Mouse (Mus musculus) naive thymus-derived CD4-positive, alpha-beta T cell, adult 2 months (primary cell): ENCODE data around the gene Nfia.

Experiments
- DNase-seq: peaks from one replicate; pipeline ENCODE4 v3.0.0-alpha.2; 2011; ENCODE audit warnings: low read depth

Gene Nfia

DNA sequence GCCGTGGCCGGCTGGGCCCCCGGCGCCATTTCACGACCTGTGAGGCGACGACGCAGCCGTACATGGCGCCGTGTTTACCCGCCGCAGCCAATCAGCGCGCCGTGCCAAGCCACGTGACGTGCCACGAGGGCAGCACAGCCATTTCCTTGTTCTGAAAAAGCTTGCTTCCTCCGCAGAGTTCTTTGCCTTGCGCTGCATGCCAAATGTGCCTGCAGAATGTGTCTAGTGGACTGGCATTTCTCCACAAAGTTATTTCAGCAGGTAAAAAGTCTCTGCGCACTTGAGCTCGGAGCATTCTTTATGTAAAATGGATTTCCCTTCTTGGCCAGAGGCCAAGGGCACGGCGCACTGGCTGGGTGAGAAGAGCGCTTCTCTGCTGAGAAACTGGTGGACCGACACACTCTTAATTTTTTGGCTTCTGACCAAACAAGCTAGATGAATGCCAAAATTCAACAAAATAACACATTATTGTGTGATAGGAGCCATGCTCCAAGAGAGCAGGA, 96.5 kb downstream of the Nfia start:
- DNase-seq: no peak

GRCm38 (mm10) chr4:97869451-97869850, 96.9 kb downstream of the Nfia start:
- DNase-seq: no peak

DNA sequence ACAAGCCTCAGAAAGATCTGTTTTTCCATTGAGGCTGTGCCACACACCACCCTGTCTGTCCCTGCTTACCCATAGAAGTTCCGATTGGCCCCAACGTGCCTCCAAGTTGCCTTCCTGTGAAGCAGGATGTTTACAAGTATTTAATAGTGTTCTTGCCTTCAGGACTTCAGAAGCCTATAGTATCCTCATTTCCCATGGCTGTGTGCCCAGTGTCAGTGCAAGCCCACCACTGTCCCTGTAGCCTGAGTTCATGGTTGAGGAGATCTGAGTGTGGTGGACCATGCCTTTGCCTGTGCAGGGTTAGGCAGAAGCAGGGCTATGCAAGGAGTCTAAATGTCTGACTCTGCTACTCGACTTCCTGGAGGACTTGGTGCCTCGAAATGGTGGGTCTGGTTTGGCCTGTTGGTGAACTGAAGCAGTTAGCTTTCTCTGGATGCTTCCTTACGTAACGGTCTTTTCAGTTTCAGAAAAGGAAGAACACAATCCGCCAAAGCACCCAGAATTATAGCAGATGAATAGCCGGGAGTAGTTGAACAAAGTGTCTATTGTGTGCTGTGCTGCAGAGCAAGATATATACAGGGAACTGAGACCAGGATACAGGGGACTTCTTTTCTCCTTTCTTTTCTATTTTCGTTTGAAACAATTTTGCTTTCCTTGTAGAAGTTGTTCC, 99.4 kb downstream of the Nfia start:
- DNase-seq: no peak

GRCm38 (mm10) chr4:97874916-97875315, 102.4 kb downstream of the Nfia start:
- DNase-seq: no peak

- no peak for DNase-seq
These were observed 103.4 kb downstream of the Nfia start for GRCm38 (mm10) chr4:97875901-97876300.

- no peak for DNase-seq
These were observed 107.2 kb downstream of the Nfia start for GRCm38 (mm10) chr4:97879696-97880095.

- DNase-seq: no peak
These were observed 107.9 kb downstream of the Nfia start for GRCm38 (mm10) chr4:97880120-97881055.

DNA sequence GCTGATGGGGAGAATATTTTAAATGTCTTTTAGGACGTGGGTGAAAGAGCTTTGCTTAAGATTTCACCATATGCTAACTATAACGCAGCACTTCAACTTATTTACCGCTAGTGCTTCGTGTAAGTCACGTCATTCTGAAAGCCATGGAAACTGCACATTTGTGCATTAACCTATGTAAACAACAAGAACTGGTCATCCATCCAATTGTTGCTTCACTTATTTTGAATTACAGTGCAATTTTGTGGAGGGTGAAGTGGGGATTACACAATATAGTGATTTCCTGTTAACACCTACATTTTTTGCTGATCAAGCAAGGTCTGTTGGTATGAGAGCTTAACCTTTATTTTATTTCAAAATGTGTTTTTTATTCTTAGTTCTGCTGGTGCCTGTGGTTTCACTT, 113.0 kb downstream of the Nfia start:
- no peak for DNase-seq

DNA sequence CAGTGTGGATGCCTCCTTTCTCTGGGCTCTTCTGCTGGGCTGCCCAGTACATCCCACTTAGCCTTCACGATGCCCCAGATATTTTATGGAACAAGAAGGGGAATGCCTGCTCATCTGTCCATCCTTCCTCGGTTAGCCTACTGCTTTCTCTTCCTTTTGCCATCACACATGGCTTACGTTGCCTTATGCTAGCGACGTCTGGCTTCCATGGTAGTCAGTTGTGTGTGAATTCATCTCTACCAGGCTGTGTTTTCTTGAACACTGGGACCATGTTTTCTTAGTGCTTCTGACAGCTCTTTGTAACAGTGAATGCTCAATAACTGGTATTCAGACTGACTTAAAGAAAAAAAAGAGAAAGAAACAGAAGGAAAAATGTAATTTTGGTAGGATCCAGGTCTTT, 113.7 kb downstream of the Nfia start:
- DNase-seq: no peak

DNA sequence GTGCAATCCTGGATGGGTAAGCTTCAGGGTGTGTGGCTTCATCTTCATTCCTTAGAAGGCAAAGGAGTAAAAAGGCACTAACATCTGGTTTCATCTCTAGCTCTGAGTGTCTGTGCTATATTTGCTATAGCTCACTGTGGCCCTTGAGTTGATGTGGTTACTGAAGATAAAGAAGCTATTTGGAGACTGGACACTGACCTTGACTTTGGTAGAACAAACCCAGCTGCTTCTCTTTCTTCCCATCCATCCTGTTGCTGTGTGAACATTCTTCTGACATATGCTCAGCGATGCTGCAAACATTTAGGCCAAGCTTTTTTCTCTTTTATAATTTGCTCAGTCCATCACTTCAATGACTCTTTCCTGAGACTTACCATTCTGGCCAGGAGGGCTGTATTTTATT, 114.7 kb downstream of the Nfia start:
- DNase-seq: no peak

GRCm38 (mm10) chr4:97891063-97891462, 118.5 kb downstream of the Nfia start:
- no peak for DNase-seq

GRCm38 (mm10) chr4:97891611-97892010, 119.1 kb downstream of the Nfia start:
- DNase-seq: no peak

- no peak for DNase-seq
These were observed 121.7 kb downstream of the Nfia start for GRCm38 (mm10) chr4:97893915-97894884.

DNA sequence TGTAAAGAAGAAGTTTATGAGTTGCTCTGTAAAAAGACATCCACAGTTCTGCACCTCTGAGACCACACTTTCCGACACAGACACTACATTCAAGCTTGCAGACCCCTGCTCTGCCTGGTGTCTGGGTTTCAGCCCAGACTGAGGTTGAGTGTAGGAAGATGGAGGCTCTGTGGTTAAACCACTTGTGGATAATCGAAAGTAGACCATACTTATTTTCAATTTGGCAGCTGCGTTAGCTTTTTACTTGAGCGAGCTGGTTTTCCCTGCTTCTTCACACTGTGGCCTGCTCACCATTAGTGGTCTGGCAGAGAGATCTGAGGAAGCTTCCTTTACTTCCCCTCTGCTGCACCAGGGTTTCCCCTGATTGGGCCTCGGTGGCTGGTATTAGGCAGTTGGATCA, 123.4 kb downstream of the Nfia start:
- DNase-seq: no peak

GRCm38 (mm10) chr4:97900256-97900944, 127.9 kb downstream of the Nfia start:
- no peak for DNase-seq

- no peak for DNase-seq
These were observed 133.3 kb downstream of the Nfia start for GRCm38 (mm10) chr4:97905826-97906225.

- DNase-seq: no peak
These were observed 136.1 kb downstream of the Nfia start for GRCm38 (mm10) chr4:97908576-97909147.

DNA sequence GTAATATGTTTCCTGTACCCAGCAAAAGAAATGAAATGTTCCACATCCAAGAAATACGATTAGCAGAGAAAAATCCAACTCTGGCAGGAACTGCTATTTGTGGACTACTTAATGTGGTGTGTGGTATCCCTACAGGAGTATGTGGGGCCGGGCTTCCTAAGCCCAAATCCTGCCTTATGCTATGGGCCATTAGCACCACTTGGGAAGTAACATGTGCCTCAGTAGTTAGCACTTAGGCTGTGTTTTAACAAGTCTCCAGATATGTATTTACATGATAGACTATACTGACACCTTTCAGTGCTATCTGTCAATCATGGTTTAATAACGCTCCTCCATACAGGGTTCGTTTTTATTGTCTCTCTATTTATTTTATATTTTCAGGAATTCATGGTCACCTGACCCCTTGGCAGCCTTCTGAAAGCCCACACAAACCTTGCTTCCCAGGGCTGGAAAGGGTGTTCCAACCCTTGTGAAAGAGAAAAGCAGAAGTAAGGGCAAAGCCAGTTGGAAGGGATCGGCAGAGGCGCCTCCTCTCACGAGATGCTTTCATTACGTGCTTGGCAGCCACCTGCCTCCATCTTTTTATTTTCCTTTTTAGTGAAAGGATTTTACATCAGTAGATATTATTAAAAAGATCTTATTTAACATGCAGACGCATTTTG, 137.7 kb downstream of the Nfia start:
- no peak for DNase-seq

- DNase-seq: no peak
These were observed 138.4 kb downstream of the Nfia start for GRCm38 (mm10) chr4:97910777-97911580.

DNA sequence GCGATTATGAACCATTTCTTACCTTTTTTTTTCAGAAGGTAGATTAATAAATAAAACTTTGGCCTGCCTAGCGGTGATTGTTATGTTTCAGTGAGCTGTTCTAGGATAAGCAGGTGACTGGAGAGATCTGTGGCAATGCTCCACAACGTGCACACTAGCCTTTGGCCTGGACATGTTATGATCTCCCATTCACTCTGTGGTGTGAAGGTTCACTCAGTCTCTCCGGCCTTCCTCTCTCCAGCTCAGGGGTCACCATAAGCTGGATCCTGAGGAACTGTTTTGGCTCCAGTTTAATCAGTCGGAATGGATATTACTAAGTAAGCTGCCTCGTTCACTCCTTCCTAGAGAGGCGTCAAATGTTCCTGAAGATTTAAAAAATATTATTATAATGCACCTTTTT, 139.2 kb downstream of the Nfia start:
- DNase-seq: no peak
